Mouse (Mus musculus) neural tube, embryonic 12.5 days (tissue): ENCODE measurements around the gene H2-M10.1. TPM values are rescaled to one million over a fixed set of nuclear protein-coding genes. Genes with fewer than 3 reads are reported as not detected.
"Not testable (repeated sequence)": the region's sequence is repeated elsewhere in the genome, so short reads cannot be mapped to it uniquely, and the experiment has no call there.

Source experiments
- ATAC-seq: fragments of 200-750 bp; cut with Nextera tagmentation; 2 replicates; pipeline ENCODE4 v1.8.0; 2017; ENCODE audit warnings: low read depth, mild to moderate bottlenecking, moderate TSS enrichment, moderate library complexity; ENCODE audit not compliant: low FRiP score
- H3K27ac ChIP-seq: fragments of 300-500 bp; sonication (generic); 2 replicates; pipeline ENCODE4 v1.5.1; 2016
- H3K27me3 ChIP-seq: fragments of 300-500 bp; sonication (generic); replicated peaks from 2 replicates; pipeline ENCODE4 v1.6.1; 2016; ENCODE audit warnings: mild to moderate bottlenecking
- H3K36me3 ChIP-seq: fragments of 300-500 bp; sonication (generic); 2 replicates; pipeline ENCODE4 v1.6.1; 2016; ENCODE audit warnings: mild to moderate bottlenecking
- H3K4me1 ChIP-seq: fragments of 300-500 bp; sonication (generic); 2 replicates; pipeline ENCODE4 v1.6.1; 2016
- H3K4me2 ChIP-seq: fragments of 300-500 bp; sonication (generic); replicated peaks from 2 replicates; pipeline ENCODE4 v1.6.1; 2016; ENCODE audit warnings: mild to moderate bottlenecking
- H3K4me3 ChIP-seq: fragments of 300-500 bp; sonication (generic); 2 replicates; pipeline ENCODE4 v1.5.1; 2016
- H3K9ac ChIP-seq: fragments of 300-500 bp; sonication (generic); 2 replicates; pipeline ENCODE4 v1.6.1; 2016; ENCODE audit warnings: mild to moderate bottlenecking
- H3K9me3 ChIP-seq: fragments of 300-500 bp; sonication (generic); 2 replicates; pipeline ENCODE4 v1.6.1; 2016; ENCODE audit warnings: mild to moderate bottlenecking
- WGBS: fragments of 180-500 bp; shearing (Covaris S2); methylation state at CpG from one replicate; pipeline ENCODE4 v1.1.7; 2016; 5-methylcytosine and 5-hydroxymethylcytosine counted together
- polyA plus RNA-seq: library from polyadenylated mRNA; unstranded; fragments of >200 nt; fragmentation: Nextera tagmentation; extraction: Ambion mirVana; gene quantifications from 2 replicates; pipeline ENCODE4 v1.2.1, GENCODE M21; 2016

The H2-M10.1 gene
- not detected in 2 replicates for polyA plus RNA-seq

GRCm38 (mm10) chr17:36326055-36326454 lies at the start of gene H2-M10.1:
Gene H2-M10.1, minus strand, starts transcription at chr17:36326155.
- 86% methylated on average over 4 of the region's 4 CpGs for WGBS
- Histone ChIP-seq H3K27me3 (no peaks in the 10 kb centered on the region), H3K27ac (no peak within 1 kb of the TSS), H3K9ac (no peak within 1 kb of the TSS), H3K9me3 (no peaks in the 10 kb centered on the region), H3K4me3 (no peak within 1 kb of the TSS), H3K36me3 (no peaks in the 10 kb centered on the region), H3K4me2 (no peak within 1 kb of the TSS), H3K4me1 (no peaks in the 10 kb centered on the region)
- no peak for ATAC-seq

DNA sequence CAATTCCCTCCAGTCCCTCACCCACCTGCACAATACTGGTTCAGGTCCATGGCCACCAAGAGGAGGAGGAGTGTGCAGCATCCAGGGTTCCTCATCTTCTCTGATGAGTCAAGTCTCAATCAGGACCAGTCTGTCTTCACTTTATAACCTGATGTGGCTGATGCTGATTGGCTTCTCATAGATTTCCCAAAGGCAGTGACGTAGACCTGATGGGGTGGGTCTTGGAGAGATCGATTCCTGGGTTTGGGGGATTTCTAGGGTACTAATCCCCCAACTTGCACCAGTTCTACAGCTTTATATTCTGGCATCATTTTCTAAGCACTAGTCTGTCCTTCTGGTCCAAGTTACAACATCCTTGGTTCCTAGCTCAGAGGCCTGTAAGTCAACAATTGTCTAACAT lies 42.4 kb upstream of the H2-M10.1 start, which contains the start of gene H2-M10.3:
H2-M10.3 (minus strand) TSS at position 101 of the 400 bp plus-strand sequence.
- not testable (repeated sequence) for H3K27ac ChIP-seq, H3K9me3 ChIP-seq, H3K9ac ChIP-seq, H3K4me1 ChIP-seq, H3K4me2 ChIP-seq, ATAC-seq, H3K27me3 ChIP-seq, H3K4me3 ChIP-seq, H3K36me3 ChIP-seq
- 92% methylated on average over 2 of the region's 2 CpGs for WGBS

DNA sequence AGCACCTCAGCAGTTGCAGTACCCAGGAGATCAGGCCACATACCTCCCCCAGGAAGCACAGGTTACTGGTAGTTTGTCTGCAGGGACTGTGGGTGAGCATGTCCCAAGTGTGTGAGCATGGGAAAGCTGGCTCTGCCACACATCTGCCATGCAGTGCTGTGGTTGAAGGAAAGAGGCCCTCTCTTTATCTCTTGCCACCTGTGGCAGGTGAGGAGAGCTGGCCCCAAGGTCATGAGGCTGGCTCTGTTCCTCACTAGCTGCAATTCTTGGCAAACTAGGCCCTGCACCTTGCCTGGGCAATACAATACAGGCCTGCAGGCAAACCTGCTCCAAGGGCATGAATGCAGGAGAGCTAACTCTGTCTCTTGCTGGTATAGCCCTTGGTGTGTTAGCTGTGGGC lies 36.4 kb upstream of the H2-M10.1 start:
- H3K27ac ChIP-seq, H3K9me3 ChIP-seq, H3K4me1 ChIP-seq, H3K27me3 ChIP-seq, H3K4me2 ChIP-seq, H3K9ac ChIP-seq, H3K4me3 ChIP-seq, ATAC-seq, H3K36me3 ChIP-seq: not testable (repeated sequence)

- not testable (repeated sequence) for H3K36me3 ChIP-seq, H3K4me1 ChIP-seq, H3K4me3 ChIP-seq, H3K27ac ChIP-seq, H3K4me2 ChIP-seq, H3K9me3 ChIP-seq, H3K9ac ChIP-seq, H3K27me3 ChIP-seq, ATAC-seq
These were observed 31.6 kb upstream of the H2-M10.1 start for GRCm38 (mm10) chr17:36357512-36357911.

GRCm38 (mm10) chr17:36355763-36356162 lies 29.8 kb upstream of the H2-M10.1 start:
- Histone ChIP-seq H3K36me3 (no peaks in the 10 kb centered on the region), H3K4me1 (no peaks in the 10 kb centered on the region), H3K27me3 (no peaks in the 10 kb centered on the region), H3K9ac (no peak overlapping the region), H3K27ac (no peak overlapping the region), H3K4me2 (no peak overlapping the region), H3K4me3 (no peak overlapping the region), H3K9me3 (no peaks in the 10 kb centered on the region)
- 45% methylated on average over 3 of the region's 3 CpGs for WGBS
- no peak for ATAC-seq

DNA sequence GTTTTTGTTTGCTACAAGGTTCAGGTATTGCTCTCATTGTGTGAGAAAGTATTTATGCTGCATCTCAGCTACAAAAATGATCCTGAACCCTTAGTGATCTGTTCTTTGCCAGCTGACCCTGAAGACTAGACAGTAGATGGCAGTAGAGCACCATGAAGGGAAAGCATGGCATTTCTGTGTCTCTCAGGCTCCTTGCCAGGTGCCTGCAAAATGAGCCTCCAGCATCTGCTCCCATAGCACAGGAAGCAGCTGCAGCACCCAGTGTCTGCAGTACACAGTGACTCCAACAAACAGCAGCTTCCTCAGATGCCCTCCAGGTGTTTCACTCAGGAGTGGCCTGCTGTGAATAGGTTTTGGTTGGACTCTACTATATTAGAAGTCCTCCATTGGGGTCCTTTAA lies 29.4 kb upstream of the H2-M10.1 start:
- H3K27ac ChIP-seq, ATAC-seq, H3K4me3 ChIP-seq, H3K4me1 ChIP-seq, H3K27me3 ChIP-seq, H3K9ac ChIP-seq, H3K36me3 ChIP-seq, H3K4me2 ChIP-seq, H3K9me3 ChIP-seq: not testable (repeated sequence)

GRCm38 (mm10) chr17:36315689-36316253 lies 10.2 kb downstream of the H2-M10.1 start:
- Histone ChIP-seq H3K4me1 (no peaks in the 10 kb centered on the region), H3K9ac (peak overlapping the region; percentile 61), H3K27me3 (peaks cover 5% of the 10 kb centered on the region; the same call in 1 of the 2 replicates), H3K4me2 (peak overlapping the region; percentile 72), H3K36me3 (no peaks in the 10 kb centered on the region), H3K4me3 (peak overlapping the region; percentile 49), H3K9me3 (no peaks in the 10 kb centered on the region), H3K27ac (peak overlapping the region; percentile 57; the same call in 1 of the 2 replicates)
- WGBS, result 27% methylated on average over 5 of the region's 5 CpGs
- no peak for ATAC-seq

GRCm38 (mm10) chr17:36315041-36315688 lies 10.8 kb downstream of the H2-M10.1 start:
- Histone ChIP-seq H3K9me3 (no peaks in the 10 kb centered on the region), H3K4me1 (no peaks in the 10 kb centered on the region), H3K27me3 (peaks cover 5% of the 10 kb centered on the region; the same call in 1 of the 2 replicates), H3K27ac (peak overlapping the region; percentile 57; the same call in 1 of the 2 replicates), H3K4me2 (peak overlapping the region; percentile 72), H3K36me3 (no peaks in the 10 kb centered on the region), H3K9ac (peak overlapping the region; percentile 61), H3K4me3 (peak overlapping the region; percentile 49)
- ATAC-seq, result peak; percentile 85
- under 1% methylated on average over 19 of the region's 19 CpGs for WGBS

GRCm38 (mm10) chr17:36314511-36314910 lies 11.4 kb downstream of the H2-M10.1 start:
- H3K4me3 ChIP-seq, result peak overlapping the region; percentile 49
- H3K4me2 ChIP-seq, result peak overlapping the region; percentile 72
- peaks cover 4% of the 10 kb centered on the region; the same call in 1 of the 2 replicates for H3K27me3 ChIP-seq
- H3K36me3 ChIP-seq, result no peaks in the 10 kb centered on the region
- H3K4me1 ChIP-seq, result no peaks in the 10 kb centered on the region
- 2% methylated on average over 9 of the region's 9 CpGs for WGBS
- H3K9ac ChIP-seq, result peak overlapping the region; percentile 61; the same call in 1 of the 2 replicates
- no peaks in the 10 kb centered on the region for H3K9me3 ChIP-seq
- peak; percentile 45 for ATAC-seq
- no peak overlapping the region for H3K27ac ChIP-seq

GRCm38 (mm10) chr17:36309293-36309692 lies 16.7 kb downstream of the H2-M10.1 start:
- Histone ChIP-seq H3K4me1 (no peaks in the 10 kb centered on the region), H3K27me3 (no peaks in the 10 kb centered on the region), H3K9me3 (no peaks in the 10 kb centered on the region), H3K27ac (no peak overlapping the region), H3K4me3 (no peak overlapping the region), H3K4me2 (no peak overlapping the region), H3K9ac (no peak overlapping the region), H3K36me3 (no peaks in the 10 kb centered on the region)
- ATAC-seq, result no peak
- 38% methylated on average over 1 of the region's 1 CpGs for WGBS

GRCm38 (mm10) chr17:36308855-36309254 lies 17.1 kb downstream of the H2-M10.1 start:
- not testable (repeated sequence) for H3K27me3 ChIP-seq, H3K4me2 ChIP-seq, H3K9me3 ChIP-seq, H3K4me1 ChIP-seq, H3K27ac ChIP-seq, H3K9ac ChIP-seq, H3K4me3 ChIP-seq, H3K36me3 ChIP-seq
- 1% methylated on average over 3 of the region's 3 CpGs for WGBS
- peak; percentile 58 for ATAC-seq

- H3K4me1 ChIP-seq, result no peaks in the 10 kb centered on the region
- H3K27me3 ChIP-seq, result no peaks in the 10 kb centered on the region
- no peak within 1 kb of the TSS for H3K4me2 ChIP-seq
- 87% methylated on average over 2 of the region's 2 CpGs for WGBS
- ATAC-seq, result no peak
- peaks cover 10% of the 10 kb centered on the region; the same call in 1 of the 2 replicates for H3K9me3 ChIP-seq
- no peak within 1 kb of the TSS for H3K9ac ChIP-seq
- H3K36me3 ChIP-seq, result peaks cover 10% of the 10 kb centered on the region
- no peak within 1 kb of the TSS for H3K27ac ChIP-seq
- H3K4me3 ChIP-seq, result no peak within 1 kb of the TSS
These were observed 39.6 kb downstream of the H2-M10.1 start, which contains the start of gene H2-M10.2 for GRCm38 (mm10) chr17:36286390-36286789. Gene H2-M10.2, minus strand, starts transcription at chr17:36286490.
